Mouse (Mus musculus): ENCODE data around the gene Igbp1. TPM values are rescaled to one million over a fixed set of nuclear protein-coding genes. Genes with fewer than 3 reads are reported as not detected.

Igbp1 gene
- polyA plus RNA-seq, 1 experiment: 34.2 TPM

- Histone ChIP-seq H3K79me2 (ENCODE audit: control insufficient read depth, insufficient read depth) (no peaks in the 10 kb centered on the region), H3K79me3 (ENCODE audit: low read depth) (no peaks in the 10 kb centered on the region), H3K36me3 (ENCODE audit: control insufficient read depth, insufficient read depth) (no peaks in the 10 kb centered on the region), H3K4me3 (ENCODE audit: insufficient read depth, poor library complexity, severe bottlenecking) (no peak overlapping the region), H3K27me3 (ENCODE audit: control insufficient read depth, insufficient read depth, insufficient read length) (no peaks in the 10 kb centered on the region), H3ac (ENCODE audit: control insufficient read depth, insufficient read length, low read depth) (no peak overlapping the region)
- TF ChIP-seq USF1 (IDR thresholded peaks at IDR 0.05; ENCODE audit: low read depth) (no peak), MYOD1 (IDR thresholded peaks at IDR 0.05; ENCODE audit: control insufficient read depth, insufficient read length, low read depth) (no peak), MAX (IDR thresholded peaks at IDR 0.05) (no peak), CTCF (IDR thresholded peaks at IDR 0.05; ENCODE audit: control insufficient read depth, insufficient read depth, insufficient read length) (no peak), MYOG (IDR thresholded peaks at IDR 0.05; ENCODE audit: control insufficient read depth, extremely low read depth, insufficient read length) (no peak), FOSL1 (IDR thresholded peaks at IDR 0.05; ENCODE audit: insufficient read depth, low read length, poor library complexity, severe bottlenecking) (no peak), CEBPB (IDR thresholded peaks at IDR 0.05; ENCODE audit: low read depth) (no peak)
These were observed 23.5 kb downstream of the Igbp1 start for GRCm38 (mm10) chrX:100517626-100518025.

GRCm38 (mm10) chrX:100518532-100518931 is 24.4 kb downstream of the Igbp1 start:
- no peaks in the 10 kb centered on the region for H3K79me2 ChIP-seq (ENCODE audit: control insufficient read depth, insufficient read depth)
- H3K79me3 ChIP-seq (ENCODE audit: low read depth): no peaks in the 10 kb centered on the region
- no peak overlapping the region for H3ac ChIP-seq (ENCODE audit: control insufficient read depth, insufficient read length, low read depth)
- TF ChIP-seq FOSL1 (IDR thresholded peaks at IDR 0.05; ENCODE audit: insufficient read depth, low read length, poor library complexity, severe bottlenecking) (no peak), MYOD1 (IDR thresholded peaks at IDR 0.05; ENCODE audit: control insufficient read depth, insufficient read length, low read depth) (no peak), MAX (IDR thresholded peaks at IDR 0.05) (no peak), USF1 (IDR thresholded peaks at IDR 0.05; ENCODE audit: low read depth) (no peak), CTCF (IDR thresholded peaks at IDR 0.05; ENCODE audit: control insufficient read depth, insufficient read depth, insufficient read length) (no peak), MYOG (IDR thresholded peaks at IDR 0.05; ENCODE audit: control insufficient read depth, extremely low read depth, insufficient read length) (no peak)
- no peak overlapping the region for H3K4me3 ChIP-seq (ENCODE audit: insufficient read depth, poor library complexity, severe bottlenecking)
- no peaks in the 10 kb centered on the region for H3K27me3 ChIP-seq (ENCODE audit: control insufficient read depth, insufficient read depth, insufficient read length)
- H3K36me3 ChIP-seq (ENCODE audit: control insufficient read depth, insufficient read depth): no peaks in the 10 kb centered on the region

- Histone ChIP-seq H3K4me3 (ENCODE audit: insufficient read depth, poor library complexity, severe bottlenecking) (no peak within 1 kb of the TSS), H3K36me3 (ENCODE audit: control insufficient read depth, insufficient read depth) (no peaks in the 10 kb centered on the region), H3ac (ENCODE audit: control insufficient read depth, insufficient read length, low read depth) (no peak within 1 kb of the TSS), H3K27me3 (ENCODE audit: control insufficient read depth, insufficient read depth, insufficient read length) (no peaks in the 10 kb centered on the region), H3K79me3 (ENCODE audit: low read depth) (no peaks in the 10 kb centered on the region), H3K79me2 (ENCODE audit: control insufficient read depth, insufficient read depth) (no peaks in the 10 kb centered on the region)
- TF ChIP-seq CEBPB (IDR thresholded peaks at IDR 0.05; ENCODE audit: low read depth) (no peak), USF1 (IDR thresholded peaks at IDR 0.05; ENCODE audit: low read depth) (no peak)
These were observed 30.4 kb downstream of the Igbp1 start, which contains the start of gene Dgat2l6 for GRCm38 (mm10) chrX:100524471-100524870. Gene Dgat2l6, plus strand, starts transcription at chrX:100524838.

GRCm38 (mm10) chrX:100556026-100556425 is 61.9 kb downstream of the Igbp1 start:
- TF ChIP-seq MAX (IDR thresholded peaks at IDR 0.05) (no peak), USF1 (IDR thresholded peaks at IDR 0.05; ENCODE audit: low read depth) (no peak), CEBPB (IDR thresholded peaks at IDR 0.05; ENCODE audit: low read depth) (no peak), FOSL1 (IDR thresholded peaks at IDR 0.05; ENCODE audit: insufficient read depth, low read length, poor library complexity, severe bottlenecking) (no peak), MYOD1 (IDR thresholded peaks at IDR 0.05; ENCODE audit: control insufficient read depth, insufficient read length, low read depth) (no peak), MYOG (IDR thresholded peaks at IDR 0.05; ENCODE audit: control insufficient read depth, extremely low read depth, insufficient read length) (no peak), CTCF (IDR thresholded peaks at IDR 0.05; ENCODE audit: control insufficient read depth, insufficient read depth, insufficient read length) (no peak)
- Histone ChIP-seq H3K27me3 (ENCODE audit: control insufficient read depth, insufficient read depth, insufficient read length) (no peaks in the 10 kb centered on the region), H3K79me3 (ENCODE audit: low read depth) (no peaks in the 10 kb centered on the region), H3ac (ENCODE audit: control insufficient read depth, insufficient read length, low read depth) (no peak overlapping the region), H3K79me2 (ENCODE audit: control insufficient read depth, insufficient read depth) (no peaks in the 10 kb centered on the region), H3K4me3 (ENCODE audit: insufficient read depth, poor library complexity, severe bottlenecking) (no peak overlapping the region), H3K36me3 (ENCODE audit: control insufficient read depth, insufficient read depth) (no peaks in the 10 kb centered on the region)

- no peak for TF ChIP-seq MYOG (IDR thresholded peaks at IDR 0.05; ENCODE audit: control insufficient read depth, extremely low read depth, insufficient read length)
- TF ChIP-seq FOSL1 (IDR thresholded peaks at IDR 0.05; ENCODE audit: insufficient read depth, low read length, poor library complexity, severe bottlenecking): no peak
- TF ChIP-seq CEBPB (IDR thresholded peaks at IDR 0.05; ENCODE audit: low read depth): no peak
- no peak for TF ChIP-seq MYOD1 (IDR thresholded peaks at IDR 0.05; ENCODE audit: control insufficient read depth, insufficient read length, low read depth)
- TF ChIP-seq USF1 (IDR thresholded peaks at IDR 0.05; ENCODE audit: low read depth): no peak
- TF ChIP-seq CTCF (IDR thresholded peaks at IDR 0.05; ENCODE audit: control insufficient read depth, insufficient read depth, insufficient read length): no peak
- no peak for TF ChIP-seq MAX (IDR thresholded peaks at IDR 0.05)
- Histone ChIP-seq H3K36me3 (ENCODE audit: control insufficient read depth, insufficient read depth) (no peaks in the 10 kb centered on the region), H3ac (ENCODE audit: control insufficient read depth, insufficient read length, low read depth) (no peak overlapping the region), H3K4me3 (ENCODE audit: insufficient read depth, poor library complexity, severe bottlenecking) (no peak overlapping the region), H3K79me3 (ENCODE audit: low read depth) (no peaks in the 10 kb centered on the region), H3K79me2 (ENCODE audit: control insufficient read depth, insufficient read depth) (no peaks in the 10 kb centered on the region), H3K27me3 (ENCODE audit: control insufficient read depth, insufficient read depth, insufficient read length) (no peaks in the 10 kb centered on the region)
These were observed 71.6 kb downstream of the Igbp1 start for GRCm38 (mm10) chrX:100565696-100566095.

Other genes starting within 250 kb of the Igbp1 start
- gene Otud6a, start 65.3 kb upstream of the Igbp1 start, polyA plus RNA-seq (2012; fragmentation: generic; extraction: Trizol): not detected
- gene Awat2, start 51.6 kb upstream of the Igbp1 start, polyA plus RNA-seq (2012; fragmentation: generic; extraction: Trizol): 0.19 TPM
- not detected for gene Dgat2l6, start 30.5 kb downstream of the Igbp1 start, polyA plus RNA-seq (2012; fragmentation: generic; extraction: Trizol)
- gene Awat1, start 78.0 kb downstream of the Igbp1 start, polyA plus RNA-seq (2012; fragmentation: generic; extraction: Trizol): not detected
- not detected for gene P2ry4, start 100.6 kb downstream of the Igbp1 start, polyA plus RNA-seq (2012; fragmentation: generic; extraction: Trizol)
- gene Arr3, start 111.2 kb downstream of the Igbp1 start, polyA plus RNA-seq (2012; fragmentation: generic; extraction: Trizol): not detected
- gene Kif4, start 131.4 kb downstream of the Igbp1 start, polyA plus RNA-seq (2012; fragmentation: generic; extraction: Trizol): 14.2 TPM
- gene Pdzd11, start 132.3 kb downstream of the Igbp1 start, polyA plus RNA-seq (2012; fragmentation: generic; extraction: Trizol): 78.1 TPM
- 0.05 TPM for gene Gdpd2, start 235.6 kb downstream of the Igbp1 start, polyA plus RNA-seq (2012; fragmentation: generic; extraction: Trizol)